Mouse (Mus musculus): Measurements from ENCODE around the gene Dll1. TPM values are rescaled to one million over a fixed set of nuclear protein-coding genes. Genes with fewer than 3 reads are reported as not detected.

The Dll1 gene
- total and polyA plus RNA-seq, 2 experiments from 2014 or later: 11.6 to 20.9 TPM

DNA sequence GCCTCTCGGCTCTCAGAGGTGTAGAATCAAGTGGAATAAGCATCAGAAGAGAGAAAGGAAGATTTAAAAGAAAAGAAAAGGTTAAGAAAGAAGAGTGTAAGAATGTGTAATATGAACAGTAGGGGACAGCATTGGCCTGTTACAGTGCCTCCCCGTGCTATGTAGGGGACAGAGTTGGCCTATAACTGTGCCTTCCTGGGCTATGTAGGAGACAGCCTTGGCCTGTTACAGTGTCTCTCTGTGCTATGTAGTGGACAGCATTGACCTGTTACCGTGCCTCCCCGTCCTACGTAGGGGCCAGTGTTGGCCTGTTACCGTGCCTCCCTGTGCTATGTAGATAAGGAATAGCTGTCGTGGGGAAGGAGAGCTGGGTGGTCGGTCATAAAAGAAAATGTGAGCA, 42.9 kb upstream of the Dll1 start:
- H3K4me3 ChIP-seq (ENCODE audit: low read depth, low read length): no peak overlapping the region
- peak; percentile 43 for TF ChIP-seq CTCF (IDR thresholded peaks at IDR 0.05)
- no peaks in the 10 kb centered on the region for H3K4me1 ChIP-seq (ENCODE audit: insufficient read depth, low read length)
- ATAC-seq (ENCODE audit: low FRiP score) (no peak), DNase-seq (ENCODE audit: low spot score) (no peak)
- 89% methylated on average over 8 of the region's 8 CpGs for WGBS
- no peaks in the 10 kb centered on the region for H3K9me3 ChIP-seq (ENCODE audit: low read length)
- H3K36me3 ChIP-seq (ENCODE audit: insufficient read depth, low read length): peaks cover 81% of the 10 kb centered on the region
- H3K27me3 ChIP-seq (ENCODE audit: insufficient read depth, low read length): no peaks in the 10 kb centered on the region
- no peak overlapping the region for H3K9ac ChIP-seq (replicated peaks; ENCODE audit: low read length, poor library complexity, severe bottlenecking)
- no peak overlapping the region for H3K27ac ChIP-seq (ENCODE audit: low read depth, low read length)
- H3K4me2 ChIP-seq (ENCODE audit: low read depth, low read length, poor library complexity, severe bottlenecking): no peak overlapping the region

DNA sequence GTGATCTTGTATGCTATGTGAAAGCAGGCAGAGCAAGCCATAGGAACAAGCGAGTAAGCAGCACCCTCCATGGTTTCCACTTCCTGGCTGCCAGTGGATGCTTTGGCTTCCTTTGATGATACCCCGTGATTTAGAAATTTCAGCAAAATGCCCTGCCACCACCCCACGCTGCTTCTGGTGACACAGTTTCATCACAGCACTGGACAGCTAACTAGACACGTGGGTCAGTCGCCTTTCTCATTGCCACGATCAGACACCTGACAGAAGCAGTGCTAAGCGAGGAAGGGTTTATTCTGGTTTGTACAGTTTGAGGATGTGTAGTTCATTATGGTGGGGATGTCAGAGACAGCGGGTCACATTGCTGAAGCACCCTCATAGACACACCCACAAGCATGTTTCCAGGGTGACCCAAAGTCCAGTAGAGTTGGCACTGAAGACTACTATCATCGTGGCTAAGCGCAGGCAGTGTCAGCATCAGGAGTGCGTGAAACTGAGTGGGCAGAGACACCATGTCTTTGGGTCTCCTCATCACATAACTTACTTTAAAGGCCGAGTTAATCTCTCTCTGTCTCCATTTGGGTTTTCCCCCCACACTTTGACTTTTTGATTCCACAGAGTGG, 40.0 kb upstream of the Dll1 start:
- WGBS: 95% methylated on average over 12 of the region's 12 CpGs
- peaks cover 79% of the 10 kb centered on the region for H3K36me3 ChIP-seq (ENCODE audit: insufficient read depth, low read length)

DNA sequence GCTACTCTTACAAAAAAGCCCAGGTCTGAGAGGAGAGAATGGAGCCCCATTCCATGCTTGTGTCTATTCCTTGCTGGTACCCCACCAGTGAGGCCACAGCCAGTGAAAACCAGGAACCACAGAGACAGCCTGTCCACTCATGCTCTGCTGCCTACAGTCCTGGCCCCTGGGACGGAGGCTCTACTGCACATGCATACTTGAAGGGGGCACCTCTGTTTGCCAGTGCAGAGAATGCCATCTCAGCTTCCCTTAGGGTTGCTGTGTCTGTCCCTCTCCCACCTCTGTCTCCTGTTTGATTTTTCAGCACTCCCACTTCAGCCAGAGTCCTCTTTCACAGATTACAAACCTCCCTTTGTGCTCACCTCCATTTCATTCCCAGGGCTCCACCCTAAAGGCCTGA, 34.2 kb upstream of the Dll1 start:
- DNase-seq (ENCODE audit: low spot score): no peak
- TF ChIP-seq CTCF (IDR thresholded peaks at IDR 0.05): no peak
- 92% methylated on average over 1 of the region's 1 CpGs for WGBS
- Histone ChIP-seq H3K27me3 (ENCODE audit: insufficient read depth, low read length) (no peaks in the 10 kb centered on the region), H3K4me1 (ENCODE audit: insufficient read depth, low read length) (no peaks in the 10 kb centered on the region), H3K36me3 (ENCODE audit: insufficient read depth, low read length) (peaks cover 79% of the 10 kb centered on the region), H3K9me3 (ENCODE audit: low read length) (no peaks in the 10 kb centered on the region), H3K4me3 (ENCODE audit: low read depth, low read length) (no peak overlapping the region), H3K9ac (replicated peaks; ENCODE audit: low read length, poor library complexity, severe bottlenecking) (no peak overlapping the region), H3K27ac (ENCODE audit: low read depth, low read length) (no peak overlapping the region), H3K4me2 (ENCODE audit: low read depth, low read length, poor library complexity, severe bottlenecking) (no peak overlapping the region)
- ATAC-seq (ENCODE audit: low FRiP score): no peak

More for the DNA sequence above, 40.0 kb upstream of the Dll1 start:
- ATAC-seq (ENCODE audit: low FRiP score) (no peak), DNase-seq (ENCODE audit: low spot score) (no peak)
- no peak overlapping the region for H3K4me3 ChIP-seq (ENCODE audit: low read depth, low read length)
- no peaks in the 10 kb centered on the region for H3K4me1 ChIP-seq (ENCODE audit: insufficient read depth, low read length)
- no peaks in the 10 kb centered on the region for H3K9me3 ChIP-seq (ENCODE audit: low read length)
- no peaks in the 10 kb centered on the region for H3K27me3 ChIP-seq (ENCODE audit: insufficient read depth, low read length)
- H3K9ac ChIP-seq (replicated peaks; ENCODE audit: low read length, poor library complexity, severe bottlenecking): no peak overlapping the region
- H3K27ac ChIP-seq (ENCODE audit: low read depth, low read length): no peak overlapping the region
- H3K4me2 ChIP-seq (ENCODE audit: low read depth, low read length, poor library complexity, severe bottlenecking): no peak overlapping the region
- no peak for TF ChIP-seq CTCF (IDR thresholded peaks at IDR 0.05)

DNA sequence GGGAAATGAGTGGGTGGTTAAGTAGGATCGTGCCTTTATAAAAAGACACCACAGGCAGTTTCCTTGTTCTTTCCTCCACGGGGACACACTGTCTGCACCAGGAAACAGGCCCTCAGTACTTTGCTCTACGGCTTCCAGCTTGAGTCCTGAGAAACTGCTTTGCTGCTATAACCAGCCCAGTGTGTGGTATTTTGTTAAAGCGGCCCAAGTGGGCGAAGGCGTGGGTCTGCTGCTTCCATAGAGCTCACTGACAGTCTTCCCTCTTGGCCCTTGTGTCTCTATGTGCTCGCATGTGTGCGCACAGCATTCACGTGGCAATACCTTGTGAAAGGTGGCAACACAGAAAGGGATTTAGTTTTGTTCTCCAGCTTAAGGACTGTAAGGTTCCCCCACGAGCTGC, 32.6 kb upstream of the Dll1 start:
- WGBS: 86% methylated on average over 10 of the region's 10 CpGs
- H3K9me3 ChIP-seq (ENCODE audit: low read length): no peaks in the 10 kb centered on the region
- H3K4me3 ChIP-seq (ENCODE audit: low read depth, low read length): no peak overlapping the region
- H3K27ac ChIP-seq (ENCODE audit: low read depth, low read length): no peak overlapping the region
- ATAC-seq (ENCODE audit: low FRiP score): no peak
- TF ChIP-seq CTCF (IDR thresholded peaks at IDR 0.05): no peak
- no peak overlapping the region for H3K9ac ChIP-seq (replicated peaks; ENCODE audit: low read length, poor library complexity, severe bottlenecking)
- peaks cover 76% of the 10 kb centered on the region for H3K36me3 ChIP-seq (ENCODE audit: insufficient read depth, low read length)
- H3K4me1 ChIP-seq (ENCODE audit: insufficient read depth, low read length): no peaks in the 10 kb centered on the region
- no peaks in the 10 kb centered on the region for H3K27me3 ChIP-seq (ENCODE audit: insufficient read depth, low read length)
- no peak overlapping the region for H3K4me2 ChIP-seq (ENCODE audit: low read depth, low read length, poor library complexity, severe bottlenecking)
- DNase-seq (ENCODE audit: low spot score): no peak

DNA sequence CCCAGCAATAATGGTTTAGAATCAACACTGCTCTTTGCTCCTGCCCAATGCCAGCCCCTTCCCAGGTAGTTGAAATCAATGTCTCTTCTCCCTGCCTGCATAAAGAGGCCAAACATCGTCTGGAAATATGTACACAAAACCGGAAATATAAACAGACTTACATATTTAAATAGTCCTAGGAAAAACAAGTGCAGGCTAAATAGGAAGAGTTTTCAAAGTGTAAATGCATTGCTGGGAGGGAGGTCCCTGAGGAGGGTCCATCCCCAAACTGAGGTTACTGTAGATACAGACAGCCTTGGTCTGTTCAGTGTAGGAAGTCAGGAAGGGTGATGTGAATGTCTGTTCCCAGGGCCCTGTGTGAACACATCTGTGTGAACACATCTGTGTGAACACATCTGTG, 29.9 kb upstream of the Dll1 start:
- TF ChIP-seq CTCF (IDR thresholded peaks at IDR 0.05): no peak
- no peak for ATAC-seq (ENCODE audit: low FRiP score)
- Histone ChIP-seq H3K4me2 (ENCODE audit: low read depth, low read length, poor library complexity, severe bottlenecking) (no peak overlapping the region), H3K27ac (ENCODE audit: low read depth, low read length) (no peak overlapping the region), H3K9me3 (ENCODE audit: low read length) (no peaks in the 10 kb centered on the region), H3K36me3 (ENCODE audit: insufficient read depth, low read length) (peaks cover 75% of the 10 kb centered on the region), H3K4me3 (ENCODE audit: low read depth, low read length) (no peak overlapping the region), H3K4me1 (ENCODE audit: insufficient read depth, low read length) (no peaks in the 10 kb centered on the region), H3K27me3 (ENCODE audit: insufficient read depth, low read length) (no peaks in the 10 kb centered on the region), H3K9ac (replicated peaks; ENCODE audit: low read length, poor library complexity, severe bottlenecking) (no peak overlapping the region)
- 89% methylated on average over 2 of the region's 2 CpGs for WGBS
- no peak for DNase-seq (ENCODE audit: low spot score)

DNA sequence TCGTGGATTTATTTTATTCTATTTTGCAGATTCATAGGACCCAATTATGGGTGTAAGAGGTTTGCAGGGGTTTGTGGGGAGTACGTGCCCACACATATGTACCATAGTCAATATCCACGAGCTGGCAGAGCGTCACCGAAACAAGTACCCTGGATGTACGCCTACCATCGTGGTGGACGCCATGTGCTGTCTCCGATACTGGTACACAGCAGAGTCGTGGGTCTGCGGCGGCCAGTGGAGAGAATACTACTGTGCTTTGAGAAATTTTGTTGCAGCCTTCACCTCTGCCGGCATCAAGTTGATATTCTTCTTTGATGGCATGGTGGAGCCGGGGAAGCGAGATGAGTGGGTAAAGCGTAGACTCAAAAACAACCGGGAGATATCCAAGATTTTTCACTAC, 25.0 kb upstream of the Dll1 start:
- H3K4me2 ChIP-seq (ENCODE audit: low read depth, low read length, poor library complexity, severe bottlenecking): no peak overlapping the region

More for the DNA sequence above, 25.0 kb upstream of the Dll1 start:
- Histone ChIP-seq H3K9ac (replicated peaks; ENCODE audit: low read length, poor library complexity, severe bottlenecking) (no peak overlapping the region), H3K4me1 (ENCODE audit: insufficient read depth, low read length) (peaks cover 3% of the 10 kb centered on the region; the same call in 1 of the 2 replicates), H3K4me3 (ENCODE audit: low read depth, low read length) (no peak overlapping the region), H3K27me3 (ENCODE audit: insufficient read depth, low read length) (no peaks in the 10 kb centered on the region), H3K9me3 (ENCODE audit: low read length) (no peaks in the 10 kb centered on the region), H3K27ac (ENCODE audit: low read depth, low read length) (no peak overlapping the region), H3K36me3 (ENCODE audit: insufficient read depth, low read length) (peaks cover 33% of the 10 kb centered on the region)
- ATAC-seq (ENCODE audit: low FRiP score) (no peak), DNase-seq (ENCODE audit: low spot score) (no peak)
- 97% methylated on average over 17 of the region's 17 CpGs for WGBS
- no peak for TF ChIP-seq CTCF (IDR thresholded peaks at IDR 0.05)

Measured in midbrain, postnatal 0 days (tissue).